Mouse (Mus musculus): ENCODE measurements around the gene Gm5134. TPM values are rescaled to one million over a fixed set of nuclear protein-coding genes. Genes with fewer than 3 reads are reported as not detected.

The Gm5134 gene
- polyA plus RNA-seq, 3 experiments from 2014 or later = 0.30 to 1.7 (median 0.58) TPM

DNA sequence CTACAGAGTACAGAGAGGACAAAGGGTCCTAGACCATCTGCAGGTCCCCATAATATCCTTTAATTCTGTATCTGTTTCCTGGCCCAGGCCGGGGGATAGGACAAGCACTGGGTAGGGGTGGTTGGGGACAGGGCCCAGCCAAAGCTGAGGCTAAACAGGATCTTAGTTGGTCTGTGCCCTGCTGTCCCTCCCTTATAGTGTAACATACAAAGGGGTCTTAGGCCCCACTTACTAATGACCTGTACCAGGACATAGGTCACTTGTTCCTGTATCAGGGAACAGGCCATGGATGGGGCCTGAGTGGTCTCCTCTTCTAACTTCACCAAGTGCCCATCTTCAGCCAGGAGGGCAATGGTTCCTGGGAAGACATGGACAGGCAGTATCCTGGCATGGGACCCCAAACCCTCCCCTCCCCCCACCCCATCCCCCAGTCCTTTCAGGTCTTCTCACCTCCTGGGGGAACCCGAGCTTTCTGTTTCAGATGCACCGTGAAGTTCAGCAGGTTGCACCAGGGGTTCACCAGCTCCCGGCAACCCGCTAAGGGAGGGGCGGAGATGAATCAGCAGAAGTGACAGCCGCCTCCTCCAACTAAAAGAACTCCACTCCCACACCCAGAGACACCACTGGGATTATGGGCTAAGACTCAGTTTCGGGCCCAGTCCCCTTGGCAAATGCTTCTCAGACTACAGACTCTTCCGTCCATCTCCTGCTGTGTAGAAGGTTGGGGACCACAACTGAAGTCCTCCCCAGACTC is 14.7 kb upstream of the Gm5134 start:
- no peak for ATAC-seq

DNA sequence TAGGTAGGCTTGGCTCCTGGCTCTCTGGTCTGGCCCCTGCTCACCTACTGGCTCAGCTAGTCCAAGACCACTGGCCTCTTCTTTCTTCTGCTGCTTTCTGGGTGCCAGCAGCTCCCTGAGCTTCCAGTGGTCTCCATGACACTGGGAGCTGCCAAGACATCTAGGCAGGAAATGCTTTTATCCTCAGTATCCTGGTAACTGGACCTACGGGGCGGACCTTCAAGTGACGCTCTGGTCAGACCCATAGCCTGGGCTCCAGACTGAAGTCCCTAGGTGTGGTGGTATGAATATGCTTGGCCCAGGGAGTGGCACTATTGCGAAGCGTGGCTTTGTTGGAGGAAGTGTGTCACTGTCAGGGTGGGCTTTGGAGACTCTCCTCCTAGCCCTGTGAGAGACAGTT is 13.8 kb upstream of the Gm5134 start, which contains the start of gene Gm867:
Gene Gm867, minus strand, starts transcription at position 153 of the 400 bp plus-strand sequence.
- no peak for ATAC-seq

DNA sequence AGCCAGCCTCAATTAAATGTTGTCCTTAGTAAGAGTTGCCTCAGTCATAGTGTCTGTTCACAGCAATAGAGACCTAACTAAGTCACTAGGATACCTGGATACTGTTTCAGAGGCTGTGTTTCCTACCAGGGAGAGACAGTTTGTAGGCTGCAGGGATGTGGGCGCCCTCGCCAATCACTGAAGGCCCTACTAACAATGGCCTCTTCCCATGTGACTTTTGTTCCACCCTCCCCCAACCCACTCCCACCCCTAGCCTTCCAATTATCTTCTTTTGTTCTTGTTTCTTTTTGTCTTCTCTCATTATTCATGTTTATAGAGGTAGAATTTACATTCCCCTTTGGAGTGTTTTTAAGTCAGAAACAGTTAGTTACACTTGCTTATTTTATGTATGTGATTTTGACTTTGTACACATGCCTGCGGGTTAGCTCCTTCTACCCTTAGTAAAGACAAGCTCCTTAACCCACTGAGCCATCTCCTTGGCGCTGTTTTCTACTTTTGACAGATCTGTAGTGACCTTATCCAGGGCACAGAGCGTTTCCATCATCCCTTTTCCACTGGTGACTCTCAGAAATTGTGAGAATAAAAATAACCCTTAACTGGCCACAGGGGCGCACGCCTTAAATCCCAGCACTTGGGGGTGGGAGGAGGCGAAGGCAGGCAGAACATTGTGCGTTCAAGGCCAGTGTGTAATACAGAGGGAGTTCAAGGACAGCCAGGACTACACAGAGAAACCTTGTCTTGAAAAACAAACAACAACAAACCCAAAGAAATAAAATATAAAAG is 13.1 kb upstream of the Gm5134 start:
- no peak for ATAC-seq

DNA sequence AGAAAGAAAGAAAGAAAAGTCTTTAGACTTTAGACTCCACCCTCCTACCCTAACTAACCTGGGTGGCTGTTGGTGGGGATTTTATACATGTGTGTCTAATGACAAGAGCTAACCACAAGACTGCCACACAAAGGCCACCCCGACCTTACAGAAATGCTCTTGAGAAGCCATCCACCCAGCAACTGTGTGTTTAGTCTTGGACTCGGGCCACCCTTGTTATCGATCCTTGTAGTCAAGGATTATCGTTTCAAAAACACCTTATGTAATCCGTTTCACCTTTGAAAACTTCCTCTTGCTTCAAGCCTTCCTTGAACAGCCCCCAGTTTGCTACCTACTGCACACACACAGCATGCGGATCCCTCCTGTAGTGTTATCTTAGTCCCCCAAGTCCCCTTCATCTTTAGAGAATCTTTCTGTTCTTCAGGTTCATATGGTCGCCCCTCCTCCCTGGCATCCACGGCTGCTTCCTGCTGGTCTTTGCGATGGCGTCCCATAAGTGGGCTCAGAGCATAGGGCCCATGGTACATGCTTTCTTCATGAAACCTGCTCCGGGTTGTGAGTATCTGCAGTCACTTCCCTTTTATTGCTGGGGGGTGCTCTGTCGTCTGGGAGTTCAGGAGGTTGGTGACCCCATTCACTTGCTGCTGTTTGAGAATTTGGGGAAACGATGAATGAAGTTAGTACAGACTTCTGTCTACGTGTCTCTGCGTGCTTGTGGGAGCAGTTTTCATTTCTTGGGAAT is 11.4 kb upstream of the Gm5134 start, which contains the start of gene Vpreb3:
Gene Vpreb3, plus strand, starts transcription at position 322 of the 742 bp plus-strand sequence.
- no peak for ATAC-seq

GRCm38 (mm10) chr10:75944066-75944772 is 10.1 kb upstream of the Gm5134 start:
- ATAC-seq = no peak

GRCm38 (mm10) chr10:75945213-75945612 is 9.1 kb upstream of the Gm5134 start:
- ATAC-seq = no peak

GRCm38 (mm10) chr10:75945896-75946295 is 8.4 kb upstream of the Gm5134 start:
- no peak for ATAC-seq

GRCm38 (mm10) chr10:75948079-75948478 is 6.2 kb upstream of the Gm5134 start:
- no peak for ATAC-seq

GRCm38 (mm10) chr10:75949053-75950045 is 5.0 kb upstream of the Gm5134 start:
- no peak for ATAC-seq

- ATAC-seq = no peak
These were observed 3.5 kb upstream of the Gm5134 start for GRCm38 (mm10) chr10:75950791-75951210.

DNA sequence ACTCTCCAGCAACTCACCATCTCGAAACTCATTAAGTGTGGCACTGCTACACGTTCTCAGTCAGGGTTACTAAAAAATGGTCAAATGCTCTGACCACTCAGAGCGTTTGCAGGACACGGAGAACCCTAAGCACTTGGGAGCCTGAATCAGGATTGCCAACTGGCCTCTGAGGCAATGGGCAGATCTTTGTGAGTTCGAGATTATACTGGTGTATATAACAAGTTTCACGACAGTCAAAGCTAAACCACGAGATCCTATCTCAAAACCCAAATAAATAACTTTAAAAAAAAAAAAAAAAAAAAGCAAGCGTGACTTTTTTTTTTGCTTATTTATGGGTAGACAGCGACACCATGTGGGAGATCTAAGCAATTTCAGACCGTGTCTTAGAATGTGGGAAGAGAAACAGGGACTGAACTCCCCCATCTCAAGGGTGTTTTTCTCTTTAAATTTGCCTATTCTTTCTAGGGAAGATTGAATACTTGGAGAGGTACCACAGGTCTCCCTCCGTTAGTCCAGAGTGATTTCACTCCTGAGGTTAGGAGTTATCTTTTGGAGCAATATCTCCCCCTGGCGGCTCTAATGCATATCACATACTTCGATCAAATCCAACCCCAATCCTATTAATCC is 2.8 kb upstream of the Gm5134 start:
- ATAC-seq = peak; percentile 69

- no peak for ATAC-seq
These were observed 19.5 kb downstream of the Gm5134 start for GRCm38 (mm10) chr10:75973846-75974245.

DNA sequence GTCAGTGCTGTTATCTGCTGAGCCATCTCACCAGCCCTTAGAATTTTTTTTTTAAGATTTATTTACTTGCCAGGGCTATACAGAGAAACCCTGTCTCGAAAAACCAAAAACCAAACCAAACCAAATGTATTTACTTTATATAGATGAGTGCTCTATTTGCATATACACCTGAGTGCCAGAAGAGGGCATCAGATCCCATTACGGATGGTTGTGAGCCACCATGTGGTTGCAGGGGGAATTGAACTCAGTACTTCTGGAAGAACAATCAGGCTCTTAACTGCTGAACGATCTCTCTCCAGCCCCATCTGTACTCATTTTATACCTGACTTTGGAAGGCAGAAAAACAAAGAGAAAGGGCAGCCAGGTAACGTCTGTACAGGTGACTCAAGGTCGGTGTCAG is 20.9 kb downstream of the Gm5134 start:
- peak; percentile 81 for ATAC-seq

GRCm38 (mm10) chr10:75978119-75978834 is 24.0 kb downstream of the Gm5134 start:
- peak; percentile 61 for ATAC-seq

GRCm38 (mm10) chr10:75978835-75979157 is 24.5 kb downstream of the Gm5134 start:
- no peak for ATAC-seq

- no peak for ATAC-seq
These were observed 25.1 kb downstream of the Gm5134 start for GRCm38 (mm10) chr10:75979432-75979831.

GRCm38 (mm10) chr10:75990430-75991042 is 36.2 kb downstream of the Gm5134 start:
- no peak for ATAC-seq

GRCm38 (mm10) chr10:75993616-75994240 is 39.4 kb downstream of the Gm5134 start:
- no peak for ATAC-seq

Data from inflammation-experienced regulatory T-cells, adult 6 months (primary cell).